Mouse (Mus musculus): ENCODE data around the gene Bicd1. TPM values are rescaled to one million over a fixed set of nuclear protein-coding genes. Genes with fewer than 3 reads are reported as not detected.
"Not testable (repeated sequence)": the region's sequence is repeated elsewhere in the genome, so short reads cannot be mapped to it uniquely, and the experiment has no call there.

Gene Bicd1
- 1.0 TPM for polyA plus RNA-seq (2012; fragmentation: generic; extraction: Trizol)

DNA sequence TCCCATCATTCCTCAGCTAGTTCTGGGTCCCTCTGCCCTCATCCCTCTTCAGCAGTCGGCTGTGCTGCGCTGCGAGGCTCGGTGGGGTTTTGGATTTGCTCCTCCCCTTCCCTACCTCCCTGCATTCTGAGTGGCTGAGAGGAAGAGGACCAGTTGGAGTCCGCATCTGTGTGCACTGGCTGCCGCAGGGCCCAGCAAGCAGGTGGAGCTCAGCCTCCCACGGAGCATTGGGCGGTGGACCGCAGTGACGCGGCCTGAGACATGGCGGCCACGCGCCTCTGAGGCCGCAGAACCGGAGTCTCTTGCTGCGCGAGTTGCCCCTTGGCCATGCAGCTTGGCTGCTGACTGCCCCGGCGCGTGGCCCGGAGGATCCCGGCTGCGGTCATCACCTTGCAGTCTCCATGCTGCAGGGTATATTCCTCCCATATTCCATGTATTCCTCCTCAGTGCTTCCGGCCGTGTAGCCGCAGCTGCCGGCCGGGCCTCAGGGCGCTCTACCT, at the start of gene Bicd1:
TSS of gene Bicd1 (plus strand) at position 54 of the 500 bp plus-strand sequence.
- Histone ChIP-seq H3K36me3 (ENCODE audit: control insufficient read depth, insufficient read depth) (no peaks in the 10 kb centered on the region), H3K4me2 (ENCODE audit: low read depth) (peak within 1 kb of the TSS; percentile 80), H3K79me2 (ENCODE audit: control insufficient read depth, insufficient read depth) (peaks cover 12% of the 10 kb centered on the region), H3K27me3 (ENCODE audit: control insufficient read depth, insufficient read depth, insufficient read length) (no peaks in the 10 kb centered on the region), H3ac (ENCODE audit: control insufficient read depth, insufficient read length) (no peak within 1 kb of the TSS), H3K4me3 (peak within 1 kb of the TSS; percentile 36)
- no peak for TF ChIP-seq REST (IDR thresholded peaks at IDR 0.05; ENCODE audit: insufficient read depth, insufficient read length)
- peak; percentile 90 for TF ChIP-seq POLR2A (IDR thresholded peaks at IDR 0.05; ENCODE audit: insufficient read length, low read depth)
- no peak for TF ChIP-seq E2F4 (IDR thresholded peaks at IDR 0.05; ENCODE audit: insufficient read depth)
- no peak for TF ChIP-seq CEBPB (IDR thresholded peaks at IDR 0.05; ENCODE audit: insufficient read depth, poor library complexity, severe bottlenecking)
- peak in 2 of 3 experiments; percentile 71 to 87 for TF ChIP-seq MYOG (IDR thresholded peaks at IDR 0.05; ENCODE audit: control insufficient read depth in 1 of 3, insufficient read depth in 1 of 3, insufficient read length in 2 of 3, low read depth in 2 of 3)
- TF ChIP-seq MYOD1 (IDR thresholded peaks at IDR 0.05; ENCODE audit: control insufficient read depth in 1 of 3, insufficient read length in 2 of 3, low read depth in 2 of 3), result peak in 2 of 3 experiments; percentile 80 to 85
- TF ChIP-seq POLR2AphosphoS2 (IDR thresholded peaks at IDR 0.05; ENCODE audit: insufficient read length, low read depth), result peak; percentile 81
- no peak for TF ChIP-seq USF1 (IDR thresholded peaks at IDR 0.05; ENCODE audit: low read depth)
- TF ChIP-seq MAX (IDR thresholded peaks at IDR 0.05; ENCODE audit: low read depth), result no peak
- no peak for TF ChIP-seq SRF (IDR thresholded peaks at IDR 0.05; ENCODE audit: control insufficient read depth, insufficient read length, low read depth)

DNA sequence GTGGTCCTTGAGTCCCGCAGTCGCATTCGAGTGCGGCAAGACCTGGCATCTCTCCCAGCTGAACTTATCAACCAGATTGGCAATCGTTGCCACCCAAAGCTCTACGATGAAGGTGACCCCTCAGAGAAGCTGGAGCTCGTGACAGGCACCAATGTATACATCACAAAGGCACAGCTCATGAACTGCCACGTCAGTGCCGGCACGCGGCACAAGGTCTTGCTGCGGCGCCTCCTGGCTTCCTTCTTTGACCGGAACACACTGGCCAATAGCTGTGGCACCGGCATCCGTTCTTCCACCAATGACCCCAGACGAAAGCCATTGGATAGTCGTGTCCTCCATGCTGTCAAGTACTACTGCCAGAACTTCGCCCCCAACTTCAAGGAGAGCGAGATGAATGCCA, 46.2 kb upstream of the Bicd1 start:
- not testable (repeated sequence) for H3K36me3 ChIP-seq (ENCODE audit: control insufficient read depth, insufficient read depth); H3K4me2 ChIP-seq (ENCODE audit: low read depth); H3K27me3 ChIP-seq (ENCODE audit: control insufficient read depth, insufficient read depth, insufficient read length); H3K79me2 ChIP-seq (ENCODE audit: control insufficient read depth, insufficient read depth); H3K4me3 ChIP-seq; H3ac ChIP-seq (ENCODE audit: control insufficient read depth, insufficient read length)

DNA sequence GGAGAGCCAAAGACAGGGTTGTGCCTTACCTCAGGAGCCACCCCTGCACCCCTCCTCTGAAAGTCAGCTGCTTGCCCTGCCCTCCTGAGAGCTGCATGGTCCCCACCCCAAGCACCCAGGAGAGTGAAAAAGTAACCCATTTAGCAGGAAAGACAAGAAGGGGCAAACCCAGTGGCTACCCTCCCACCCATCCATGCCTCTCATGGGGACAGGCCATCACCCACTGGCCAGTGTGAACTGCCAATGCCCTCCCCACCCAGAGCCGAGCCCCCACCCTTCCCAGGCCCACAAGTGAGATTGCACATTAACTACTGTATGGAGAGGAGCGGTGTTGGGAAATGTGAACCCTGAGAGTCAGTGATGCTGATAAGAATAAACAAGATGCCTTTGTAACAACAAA, 42.7 kb upstream of the Bicd1 start:
- not testable (repeated sequence) for H3K4me3 ChIP-seq; H3ac ChIP-seq (ENCODE audit: control insufficient read depth, insufficient read length); H3K4me2 ChIP-seq (ENCODE audit: low read depth); H3K27me3 ChIP-seq (ENCODE audit: control insufficient read depth, insufficient read depth, insufficient read length); H3K36me3 ChIP-seq (ENCODE audit: control insufficient read depth, insufficient read depth); H3K79me2 ChIP-seq (ENCODE audit: control insufficient read depth, insufficient read depth)

DNA sequence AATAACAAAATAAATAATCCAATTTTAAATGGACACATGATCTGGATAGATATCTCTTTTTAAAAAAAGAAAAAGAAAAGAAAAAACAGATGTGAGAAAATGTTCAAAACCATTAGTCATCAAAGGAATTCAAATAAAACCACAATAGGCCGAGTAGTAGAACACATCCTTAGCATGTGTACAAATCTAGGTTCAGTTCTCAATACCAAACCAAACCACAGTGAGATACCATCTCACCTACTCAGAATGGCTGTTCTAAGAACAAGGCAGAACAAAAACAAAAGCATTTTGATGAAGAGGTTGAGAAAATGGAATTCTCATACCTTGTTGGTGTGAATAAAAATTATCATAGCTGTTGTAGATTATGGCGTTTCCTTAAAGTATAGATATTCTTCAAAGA, 42.3 kb upstream of the Bicd1 start:
- Histone ChIP-seq H3K79me2 (ENCODE audit: control insufficient read depth, insufficient read depth) (no peaks in the 10 kb centered on the region), H3K27me3 (ENCODE audit: control insufficient read depth, insufficient read depth, insufficient read length) (no peaks in the 10 kb centered on the region), H3ac (ENCODE audit: control insufficient read depth, insufficient read length) (no peak overlapping the region), H3K4me3 (no peak overlapping the region), H3K36me3 (ENCODE audit: control insufficient read depth, insufficient read depth) (no peaks in the 10 kb centered on the region), H3K4me2 (ENCODE audit: low read depth) (no peak overlapping the region)
- no peak for TF ChIP-seq TCF12 (IDR thresholded peaks at IDR 0.05; ENCODE audit: insufficient read depth, poor library complexity, severe bottlenecking)
- no peak for TF ChIP-seq REST (IDR thresholded peaks at IDR 0.05; ENCODE audit: insufficient read depth, insufficient read length)
- no peak for TF ChIP-seq POLR2A (IDR thresholded peaks at IDR 0.05; ENCODE audit: insufficient read length, low read depth)
- no peak for TF ChIP-seq POLR2AphosphoS2 (IDR thresholded peaks at IDR 0.05; ENCODE audit: insufficient read length, low read depth)
- TF ChIP-seq CEBPB (IDR thresholded peaks at IDR 0.05; ENCODE audit: insufficient read depth, poor library complexity, severe bottlenecking), result no peak

DNA sequence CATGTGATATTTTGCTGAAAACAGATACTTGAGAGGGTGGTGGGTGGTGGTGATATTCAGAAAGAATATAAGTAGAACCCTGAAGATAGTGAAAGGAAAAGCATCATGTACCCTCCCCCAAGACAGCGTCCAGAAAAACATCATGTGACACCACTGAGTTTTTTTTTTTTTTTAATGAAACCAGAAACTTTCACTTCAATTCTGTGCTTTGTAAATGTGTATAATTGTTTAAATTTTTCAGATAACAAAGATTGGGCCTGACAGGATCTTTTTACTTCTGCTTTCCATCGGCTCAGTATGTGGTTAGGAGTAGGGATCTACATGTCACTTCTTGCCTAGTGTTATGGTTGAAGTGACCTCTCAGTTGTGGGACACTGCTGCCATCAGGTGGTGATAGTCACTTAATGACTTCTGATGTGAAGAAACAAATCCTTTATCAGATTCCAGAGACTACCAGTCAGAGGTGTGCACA, 33.7 kb upstream of the Bicd1 start:
- no peak overlapping the region for H3K4me3 ChIP-seq
- no peak overlapping the region for H3ac ChIP-seq (ENCODE audit: control insufficient read depth, insufficient read length)
- peak overlapping the region; percentile 49 for H3K4me2 ChIP-seq (ENCODE audit: low read depth)
- no peaks in the 10 kb centered on the region for H3K79me2 ChIP-seq (ENCODE audit: control insufficient read depth, insufficient read depth)
- H3K27me3 ChIP-seq (ENCODE audit: control insufficient read depth, insufficient read depth, insufficient read length), result no peaks in the 10 kb centered on the region
- TF ChIP-seq MAX (IDR thresholded peaks at IDR 0.05; ENCODE audit: low read depth), result no peak
- TF ChIP-seq USF1 (IDR thresholded peaks at IDR 0.05; ENCODE audit: low read depth), result peak; percentile 38
- no peak for TF ChIP-seq CEBPB (IDR thresholded peaks at IDR 0.05; ENCODE audit: insufficient read depth, poor library complexity, severe bottlenecking)
- TF ChIP-seq MYOD1 (IDR thresholded peaks at IDR 0.05; ENCODE audit: control insufficient read depth in 1 of 3, insufficient read length in 2 of 3, low read depth in 2 of 3), result no peak
- TF ChIP-seq POLR2A (IDR thresholded peaks at IDR 0.05; ENCODE audit: insufficient read length, low read depth), result no peak
- TF ChIP-seq TCF3 (IDR thresholded peaks at IDR 0.05; ENCODE audit: insufficient read length, low read depth), result no peak
- no peak for TF ChIP-seq REST (IDR thresholded peaks at IDR 0.05; ENCODE audit: insufficient read depth, insufficient read length)
- no peak for TF ChIP-seq POLR2AphosphoS2 (IDR thresholded peaks at IDR 0.05; ENCODE audit: insufficient read length, low read depth)
- no peaks in the 10 kb centered on the region for H3K36me3 ChIP-seq (ENCODE audit: control insufficient read depth, insufficient read depth)

DNA sequence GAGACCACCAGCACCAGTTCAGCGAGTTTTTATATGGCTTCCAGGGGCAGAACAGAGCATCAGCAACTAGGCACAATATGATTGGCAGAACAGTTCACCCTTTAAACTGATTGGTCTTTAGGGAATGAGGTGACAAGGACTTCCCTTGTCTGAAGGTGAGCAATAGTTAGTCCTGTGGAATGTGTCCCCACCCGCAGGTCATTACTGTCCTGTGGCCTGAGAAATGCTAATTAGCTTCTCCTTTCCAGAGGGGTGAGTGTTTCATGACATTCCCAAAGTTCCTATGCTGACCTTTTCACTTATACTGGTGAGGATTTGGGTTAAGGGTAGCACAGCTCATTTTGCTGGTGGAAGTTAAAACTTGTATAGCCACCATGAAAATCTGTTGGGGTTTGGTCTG, 25.2 kb upstream of the Bicd1 start:
- TF ChIP-seq POLR2AphosphoS2 (IDR thresholded peaks at IDR 0.05; ENCODE audit: insufficient read length, low read depth) (no peak), POLR2A (IDR thresholded peaks at IDR 0.05; ENCODE audit: insufficient read length, low read depth) (no peak), SRF (IDR thresholded peaks at IDR 0.05; ENCODE audit: control insufficient read depth, insufficient read length, low read depth) (no peak), TCF3 (IDR thresholded peaks at IDR 0.05; ENCODE audit: insufficient read length, low read depth) (no peak), MAX (IDR thresholded peaks at IDR 0.05; ENCODE audit: low read depth) (no peak), E2F4 (IDR thresholded peaks at IDR 0.05; ENCODE audit: insufficient read depth) (no peak), USF1 (IDR thresholded peaks at IDR 0.05; ENCODE audit: low read depth) (no peak), MYOD1 (IDR thresholded peaks at IDR 0.05; ENCODE audit: control insufficient read depth in 1 of 3, insufficient read length in 2 of 3, low read depth in 2 of 3) (no peak), TCF12 (IDR thresholded peaks at IDR 0.05; ENCODE audit: insufficient read depth, poor library complexity, severe bottlenecking) (no peak), CEBPB (IDR thresholded peaks at IDR 0.05; ENCODE audit: insufficient read depth, poor library complexity, severe bottlenecking) (no peak), REST (IDR thresholded peaks at IDR 0.05; ENCODE audit: insufficient read depth, insufficient read length) (no peak), MYOG (IDR thresholded peaks at IDR 0.05; ENCODE audit: control insufficient read depth in 1 of 3, insufficient read depth in 1 of 3, insufficient read length in 2 of 3, low read depth in 2 of 3) (no peak)
- Histone ChIP-seq H3K27me3 (ENCODE audit: control insufficient read depth, insufficient read depth, insufficient read length) (no peaks in the 10 kb centered on the region), H3K79me2 (ENCODE audit: control insufficient read depth, insufficient read depth) (no peaks in the 10 kb centered on the region), H3ac (ENCODE audit: control insufficient read depth, insufficient read length) (no peak overlapping the region), H3K4me2 (ENCODE audit: low read depth) (no peak overlapping the region), H3K36me3 (ENCODE audit: control insufficient read depth, insufficient read depth) (no peaks in the 10 kb centered on the region), H3K4me3 (no peak overlapping the region)
